Mouse (Mus musculus): ENCODE measurements around the gene Zic2.

GRCm38 (mm10) chr14:122475557-122476040 lies 364 bp downstream of the Zic2 start:
- no peak for TF ChIP-seq CTCF (IDR thresholded peaks at IDR 0.05; ENCODE audit: low read depth, low read length)
- TF ChIP-seq POLR2AphosphoS5 (IDR thresholded peaks at IDR 0.05; ENCODE audit: insufficient replicate concordance, low read depth, low read length), result no peak
